8 mouse cellular contexts compared by ENCODE assay signal in genomic region chr1:53296581-53297383, GRCm38 (mm10). TPM values are rescaled to one million over a fixed set of nuclear protein-coding genes. Genes with fewer than 3 reads are reported as not detected.
A peak's percentile ranks its signal among the peaks of the same experiment; 100 is the strongest.
DNase-seq lines count a peak whose midpoint lies in the region; ATAC-seq lines count a peak whose summit lies in the region.

Gene Pms1 (minus strand): TSS chr1:53297018.
Gene Ormdl1 (plus strand): TSS chr1:53297095.
Gene Gm28778 (plus strand): TSS chr1:53297111.

- DNase-seq in Muller cell, postnatal 12 days (ENCODE audit: inconsistent ontology term), result peak; percentile 96
- peak; percentile 96 for DNase-seq in cerebellum, adult 9-11 months
- DNase-seq in frontal cortex, adult 2 months (ENCODE audit: extremely low spot score in 1 of 2, low spot score in 1 of 2), result peak; percentile 85 to 96
- peak; percentile 95 for DNase-seq in hindbrain, embryonic 11.5 days (ENCODE audit: low spot score)
- DNase-seq in layer of hippocampus, postnatal 10 days (ENCODE audit: low spot score in 2 of 2), result peak; percentile 96 to 98
- DNase-seq in lung, postnatal 10 days, result peak; percentile 96
- DNase-seq in ovary, postnatal 36 days (ENCODE audit: low spot score), result peak; percentile 96
- peak; percentile 93 for DNase-seq in thymus, postnatal 25 days

- H3K27ac ChIP-seq in hindbrain, embryonic 11.5 days (ENCODE audit: low read depth, low read length), result peak within 1 kb of the TSS; percentile 70

- H3K9ac ChIP-seq in hindbrain, embryonic 11.5 days (ENCODE audit: low read depth, low read length), result peak within 1 kb of the TSS; percentile 73

- ATAC-seq in hindbrain, embryonic 11.5 days (ENCODE audit: low FRiP score), result peak; percentile 100

- H3K4me3 ChIP-seq in hindbrain, embryonic 11.5 days (ENCODE audit: low read depth, low read length), result peak within 1 kb of the TSS; percentile 60

- under 1% methylated on average over 66 of the region's 66 CpGs for whole genome bisulfite sequencing in hindbrain, embryonic 11.5 days

- H3K9me3 ChIP-seq in hindbrain, embryonic 11.5 days (ENCODE audit: control insufficient read depth, low read length), result no peaks in the 10 kb centered on the region

- H3K4me2 ChIP-seq in hindbrain, embryonic 11.5 days (replicated peaks; ENCODE audit: low read depth, low read length), result peak within 1 kb of the TSS; percentile 56

- 0 out of 2 replicates have a peak, but pooled peaks cover 3% of the 10 kb centered on the region for H3K4me1 ChIP-seq in hindbrain, embryonic 11.5 days (replicated peaks; ENCODE audit: control insufficient read depth, insufficient read depth, low read length)

- no peaks in the 10 kb centered on the region for H3K27me3 ChIP-seq in hindbrain, embryonic 11.5 days (ENCODE audit: control insufficient read depth, insufficient read depth, low read length)

- no peaks in the 10 kb centered on the region for H3K36me3 ChIP-seq in hindbrain, embryonic 11.5 days (ENCODE audit: control insufficient read depth, insufficient read depth, low read length)

RNA-seq across cellular contexts. Expression of gene Pms1, which starts in this region (rescaled TPM):
- polyA plus RNA-seq in frontal cortex, adult 2 months (2012; rRNA removed), result 4.4 and 4.5 TPM in 2 replicates
- 21.0 and 23.8 TPM in 2 replicates for polyA plus RNA-seq in hindbrain, embryonic 11.5 days (2014; fragmentation: Nextera tagmentation; extraction: Ambion mirVana)
- total RNA-seq in layer of hippocampus, postnatal 10 days (2021), result 10 to 100 TPM; 10.8 to 11.1 TPM

RNA-seq across cellular contexts. Expression of gene Ormdl1, which starts in this region (rescaled TPM):
- 11.0 and 13.4 TPM in 2 replicates for polyA plus RNA-seq in frontal cortex, adult 2 months (2012; rRNA removed)
- 87.3 and 90.4 TPM in 2 replicates for polyA plus RNA-seq in hindbrain, embryonic 11.5 days (2014; fragmentation: Nextera tagmentation; extraction: Ambion mirVana)
- total RNA-seq in layer of hippocampus, postnatal 10 days (2021), result 1 to 10 TPM; 7.0 to 7.2 TPM

RNA-seq across cellular contexts. Expression of gene Gm28778, which starts in this region (rescaled TPM):
- polyA plus RNA-seq in frontal cortex, adult 2 months (2012; rRNA removed), result not detected in 2 replicates
- not detected in 2 replicates for polyA plus RNA-seq in hindbrain, embryonic 11.5 days (2014; fragmentation: Nextera tagmentation; extraction: Ambion mirVana)
- not detected for total RNA-seq in layer of hippocampus, postnatal 10 days (2021)

Comparison
In these comparisons a context has a peak if more than half of its experiments do, and no peak if none do; other contexts are left out.
1. Peak in every context shown above with its lines: DNase-seq, ATAC-seq, H3K4me3 ChIP-seq and H3K27ac ChIP-seq.